Mouse (Mus musculus) liver, embryonic 14.5 days (tissue): ENCODE measurements around the gene Mip. TPM values are rescaled to one million over a fixed set of nuclear protein-coding genes. Genes with fewer than 3 reads are reported as not detected.

Experiments used
- ATAC-seq: fragments of 200-750 bp; cut with Nextera tagmentation; 2 replicates; pipeline ENCODE4 v1.8.0; 2017; ENCODE audit warnings: moderate number of reproducible peaks, mild to moderate bottlenecking, moderate library complexity; ENCODE audit not compliant: insufficient read depth
- DNase-seq, 3 experiments: peaks; one replicate each; pipeline ENCODE4 v3.0.0-alpha.2; 2012 to 2013; ENCODE audit warnings: low read depth in 3 of 3, low spot score in 3 of 3
- H3K27ac ChIP-seq: fragments of 300-500 bp; sonication (generic); 2 replicates; pipeline ENCODE4 v1.5.1; 2014; ENCODE audit warnings: moderate library complexity, mild to moderate bottlenecking, control low read depth, inconsistent platforms
- H3K27me3 ChIP-seq: fragments of 300-500 bp; sonication (generic); 2 replicates; pipeline ENCODE4 v1.6.1; 2014; ENCODE audit warnings: mild to moderate bottlenecking, low read length, moderate library complexity; ENCODE audit not compliant: control insufficient read depth, insufficient read depth
- H3K36me3 ChIP-seq: fragments of 300-500 bp; sonication (generic); replicated peaks from 2 replicates; pipeline ENCODE4 v1.6.1; 2014; ENCODE audit warnings: low read depth; ENCODE audit not compliant: control insufficient read depth, insufficient read depth
- H3K4me1 ChIP-seq, 2 experiments: fragments of 200-500 bp in 1 of 2; fragments of 300-500 bp in 1 of 2; sonication (generic) in 1 of 2; replicated peaks; 2 replicates each; pipeline ENCODE4 v1.6.1; 2012 to 2014; ENCODE audit warnings: antibody characterized with exemption in 1 of 2, inconsistent platforms in 1 of 2, low read length in 1 of 2; ENCODE audit not compliant: control insufficient read depth in 2 of 2, insufficient read depth in 2 of 2
- H3K4me2 ChIP-seq: fragments of 300-500 bp; sonication (generic); 2 replicates; pipeline ENCODE4 v1.6.1; 2014; ENCODE audit warnings: low read depth, mild to moderate bottlenecking, control low read depth, moderate library complexity
- H3K4me3 ChIP-seq, 2 experiments: fragments of 200-500 bp in 1 of 2; fragments of 300-500 bp in 1 of 2; sonication (generic) in 1 of 2; 2 replicates each; pipeline ENCODE4 v1.5.1; 2012 to 2014; ENCODE audit warnings: low read depth in 2 of 2, low read length in 2 of 2, mild to moderate bottlenecking in 2 of 2, control low read depth in 1 of 2, inconsistent platforms in 1 of 2, moderate library complexity in 1 of 2; ENCODE audit not compliant: insufficient read depth in 1 of 2
- H3K9ac ChIP-seq: fragments of 300-500 bp; sonication (generic); replicated peaks from 2 replicates; pipeline ENCODE4 v1.6.1; 2014; ENCODE audit warnings: mild to moderate bottlenecking, control low read depth, moderate library complexity
- H3K9me3 ChIP-seq: fragments of 300-500 bp; sonication (generic); 2 replicates; pipeline ENCODE4 v1.6.1; 2016; ENCODE audit warnings: low read length, mixed read lengths; ENCODE audit not compliant: control insufficient read depth
- CTCF ChIP-seq: IDR thresholded peaks from 2 replicates; pipeline ENCODE4 v1.5.1; 2016; ENCODE audit warnings: antibody characterized with exemption, low read depth, control low read depth
- EP300 ChIP-seq: IDR thresholded peaks from 2 replicates; pipeline ENCODE4 v1.6.1; 2016; ENCODE audit warnings: antibody characterized with exemption, low read depth
- WGBS: fragments of 180-500 bp; shearing (Covaris S2); extraction: QIAGEN DNeasy Blood & Tissue Kit; methylation state at CpG from one replicate; pipeline ENCODE4 v1.1.7; 2014; ENCODE audit not compliant: insufficient replicate concordance; 5-methylcytosine and 5-hydroxymethylcytosine counted together
- polyA plus RNA-seq, 2 experiments: library from polyadenylated mRNA; depleted of rRNA in 1 of 2; stranded (reverse) in 1 of 2; unstranded in 1 of 2; fragments of >200 nt; fragmentation: Nextera tagmentation in 1 of 2; extraction: Ambion mirVana in 1 of 2; gene quantifications; 2 replicates each; pipeline versions ENCODE4 v1.2.1 to v1.2.3; 2012 to 2014

Mip gene
- polyA plus RNA-seq, 2 experiments = 0.02 TPM; not detected in 1

- no peak for DNase-seq
- Histone ChIP-seq H3K4me2 (no peak overlapping the region), H3K27me3 (no peaks in the 10 kb centered on the region), H3K36me3 (peaks cover 66% of the 10 kb centered on the region), H3K27ac (no peak overlapping the region), H3K9me3 (no peaks in the 10 kb centered on the region), H3K4me1 (peaks cover 0 to 6% of the 10 kb centered on the region in 2 experiments; a peak in 1 of 4 replicates), H3K9ac (no peak overlapping the region), H3K4me3 (no peak overlapping the region)
- ATAC-seq = no peak
- TF ChIP-seq CTCF = no peak
- TF ChIP-seq EP300 = no peak
- WGBS = 89% methylated on average over 13 of the region's 13 CpGs
These were observed 24.9 kb downstream of the Mip start for GRCm38 (mm10) chr10:128250565-128250964.

GRCm38 (mm10) chr10:128253677-128254255 is 28.1 kb downstream of the Mip start, which contains the start of gene Apon:
Gene Apon, plus strand, starts transcription at chr10:128254096.
- Histone ChIP-seq H3K4me1 (peaks cover 0 to 6% of the 10 kb centered on the region in 2 experiments; a peak in 1 of 4 replicates), H3K27ac (no peak within 1 kb of the TSS), H3K4me3 (no peak within 1 kb of the TSS), H3K4me2 (no peak within 1 kb of the TSS), H3K27me3 (no peaks in the 10 kb centered on the region), H3K9me3 (no peaks in the 10 kb centered on the region), H3K9ac (no peak within 1 kb of the TSS), H3K36me3 (peaks cover 36% of the 10 kb centered on the region)
- no peak for DNase-seq
- no peak for TF ChIP-seq EP300
- no peak for TF ChIP-seq CTCF
- WGBS = 71% methylated on average over 4 of the region's 4 CpGs
- ATAC-seq = no peak

GRCm38 (mm10) chr10:128255925-128256324 is 30.3 kb downstream of the Mip start:
- Histone ChIP-seq H3K4me3 (no peak overlapping the region), H3K27me3 (no peaks in the 10 kb centered on the region), H3K9ac (no peak overlapping the region), H3K4me1 (peaks cover 0 to 14% of the 10 kb centered on the region in 2 experiments; a peak in 1 of 4 replicates), H3K27ac (no peak overlapping the region), H3K36me3 (peaks cover 19% of the 10 kb centered on the region), H3K9me3 (no peaks in the 10 kb centered on the region), H3K4me2 (no peak overlapping the region)
- no peak for ATAC-seq
- TF ChIP-seq EP300 = no peak
- TF ChIP-seq CTCF = no peak
- 75% methylated on average over 8 of the region's 8 CpGs for WGBS
- DNase-seq = no peak

- Histone ChIP-seq H3K27me3 (no peaks in the 10 kb centered on the region), H3K4me3 (no peak overlapping the region), H3K4me2 (no peak overlapping the region), H3K9ac (no peak overlapping the region), H3K27ac (no peak overlapping the region), H3K9me3 (no peaks in the 10 kb centered on the region), H3K4me1 (peaks cover 0 to 14% of the 10 kb centered on the region in 2 experiments; a peak in 1 of 4 replicates), H3K36me3 (peaks cover 15% of the 10 kb centered on the region)
- DNase-seq (no peak), ATAC-seq (no peak)
- WGBS = 72% methylated on average over 8 of the region's 8 CpGs
- TF ChIP-seq CTCF (no peak), EP300 (no peak)
These were observed 30.7 kb downstream of the Mip start for GRCm38 (mm10) chr10:128256328-128256727.

- H3K9me3 ChIP-seq = no peaks in the 10 kb centered on the region
- H3K36me3 ChIP-seq = no peaks in the 10 kb centered on the region
- peaks cover 0 to 11% of the 10 kb centered on the region in 2 experiments; a peak in 1 of 4 replicates for H3K4me1 ChIP-seq
- TF ChIP-seq CTCF (no peak), EP300 (no peak)
- ATAC-seq (peak; percentile 26; the same call in 1 of the 2 replicates), DNase-seq (peak in 1 of 3 experiments; percentile 22)
- H3K4me3 ChIP-seq = no peak overlapping the region
- H3K27me3 ChIP-seq = no peaks in the 10 kb centered on the region
- 24% methylated on average over 4 of the region's 4 CpGs for WGBS
- H3K27ac ChIP-seq = no peak overlapping the region
- H3K9ac ChIP-seq = no peak overlapping the region
- no peak overlapping the region for H3K4me2 ChIP-seq
These were observed 33.3 kb downstream of the Mip start for GRCm38 (mm10) chr10:128258953-128259352.
